Mouse (Mus musculus) embryonic facial prominence, embryonic 11.5 days (tissue): ENCODE results near the gene Rab43. TPM values are rescaled to one million over a fixed set of nuclear protein-coding genes. Genes with fewer than 3 reads are reported as not detected.
"Not testable (repeated sequence)": the region's sequence is repeated elsewhere in the genome, so short reads cannot be mapped to it uniquely, and the experiment has no call there.

Experiments used
- ATAC-seq: fragments of 200-750 bp; cut with Nextera tagmentation; replicated peaks from 2 replicates; pipeline ENCODE4 v1.8.0; 2017; ENCODE audit warnings: low read depth; ENCODE audit not compliant: insufficient number of reproducible peaks, low FRiP score, low TSS enrichment
- DNase-seq: peaks from one replicate; pipeline ENCODE4 v3.0.0-alpha.2; 2015; ENCODE audit warnings: low spot score
- H3K27ac ChIP-seq: fragments of 300-500 bp; sonication (generic); replicated peaks from 2 replicates; pipeline ENCODE4 v1.5.1; 2014; ENCODE audit warnings: mild to moderate bottlenecking, low read depth, low read length, control low read depth
- H3K27me3 ChIP-seq: fragments of 300-500 bp; sonication (generic); 2 replicates; pipeline ENCODE4 v1.6.1; 2014; ENCODE audit warnings: mild to moderate bottlenecking, low read length, moderate library complexity, mixed read lengths; ENCODE audit not compliant: control insufficient read depth, insufficient read depth
- H3K36me3 ChIP-seq: fragments of 300-500 bp; sonication (generic); replicated peaks from 2 replicates; pipeline ENCODE4 v1.6.1; 2014; ENCODE audit warnings: low read depth, mild to moderate bottlenecking, low read length, moderate library complexity, mixed read lengths; ENCODE audit not compliant: control insufficient read depth, insufficient read depth
- H3K4me1 ChIP-seq: fragments of 300-500 bp; sonication (generic); 2 replicates; pipeline ENCODE4 v1.6.1; 2014; ENCODE audit warnings: low read length, mixed read lengths; ENCODE audit not compliant: control insufficient read depth, insufficient read depth
- H3K4me2 ChIP-seq: fragments of 300-500 bp; sonication (generic); 2 replicates; pipeline ENCODE4 v1.6.1; 2014; ENCODE audit warnings: low read depth, mild to moderate bottlenecking, control low read depth, low read length, moderate library complexity
- H3K4me3 ChIP-seq: fragments of 300-500 bp; sonication (generic); 2 replicates; pipeline ENCODE4 v1.5.1; 2014; ENCODE audit warnings: low read depth, low read length, control low read depth
- H3K9ac ChIP-seq: fragments of 300-500 bp; sonication (generic); replicated peaks from 2 replicates; pipeline ENCODE4 v1.6.1; 2014; ENCODE audit warnings: mild to moderate bottlenecking, control low read depth, low read length
- H3K9me3 ChIP-seq: fragments of 300-500 bp; sonication (generic); replicated peaks from 2 replicates; pipeline ENCODE4 v1.6.1; 2016; ENCODE audit warnings: mild to moderate bottlenecking, low read length, inconsistent platforms, mixed read lengths; ENCODE audit not compliant: control insufficient read depth
- WGBS: fragments of 180-500 bp; shearing (Covaris S2); extraction: QIAGEN DNeasy Blood & Tissue Kit; methylation state at CpG from one replicate; pipeline ENCODE4 v1.1.7; 2014; 5-methylcytosine and 5-hydroxymethylcytosine counted together
- polyA plus RNA-seq: library from polyadenylated mRNA; unstranded; fragments of >200 nt; fragmentation: Nextera tagmentation; extraction: Ambion mirVana; gene quantifications from 2 replicates; pipeline ENCODE4 v1.2.1, GENCODE M21; 2014

Gene Rab43
- polyA plus RNA-seq, 1 experiment from 2014 or later: 7.3 TPM

- H3K36me3 ChIP-seq: no peaks in the 10 kb centered on the region
- no peaks in the 10 kb centered on the region for H3K4me1 ChIP-seq
- no peaks in the 10 kb centered on the region for H3K9me3 ChIP-seq
- H3K4me2 ChIP-seq: no peak overlapping the region
- ATAC-seq (no peak), DNase-seq (no peak)
- 78% methylated on average over 11 of the region's 11 CpGs for WGBS
- no peak overlapping the region for H3K9ac ChIP-seq
- H3K4me3 ChIP-seq: no peak overlapping the region
- H3K27ac ChIP-seq: no peak overlapping the region
- H3K27me3 ChIP-seq: no peaks in the 10 kb centered on the region
Measured at GRCm38 (mm10) chr6:87778294-87779173, 33.4 kb downstream of the Rab43 start.

GRCm38 (mm10) chr6:87777842-87778241, 34.1 kb downstream of the Rab43 start, which contains the start of gene Gp9:
Gene Gp9, plus strand, starts transcription at chr6:87778072.
- H3K27ac ChIP-seq: no peak within 1 kb of the TSS
- no peak for DNase-seq
- 78% methylated on average over 2 of the region's 2 CpGs for WGBS

DNA sequence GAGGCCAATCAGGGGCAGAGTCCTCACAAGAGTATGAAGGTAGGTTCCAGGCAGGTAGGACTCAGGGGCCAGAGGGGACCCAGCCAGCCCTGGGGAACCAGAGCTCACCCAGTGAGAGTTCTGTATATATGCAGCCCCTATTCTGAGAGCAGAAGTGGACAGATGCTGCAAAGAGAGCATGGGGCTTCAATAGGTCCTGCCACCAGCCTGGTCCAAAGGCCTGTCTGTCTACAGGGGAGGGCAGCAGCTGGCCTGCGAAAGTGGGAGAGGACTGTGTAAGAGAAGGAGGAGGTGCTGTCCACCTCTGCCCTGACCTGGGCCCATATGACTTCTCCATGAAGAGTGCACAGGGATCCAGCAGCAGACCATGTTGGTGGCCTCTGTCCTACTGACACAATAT, 35.3 kb downstream of the Rab43 start:
- Histone ChIP-seq H3K4me1 (no peaks in the 10 kb centered on the region), H3K27ac (no peak overlapping the region), H3K27me3 (no peaks in the 10 kb centered on the region), H3K4me2 (no peak overlapping the region), H3K4me3 (no peak overlapping the region), H3K9me3 (no peaks in the 10 kb centered on the region), H3K36me3 (no peaks in the 10 kb centered on the region), H3K9ac (no peak overlapping the region)
- DNase-seq: no peak
- no peak for ATAC-seq
- 82% methylated on average over 1 of the region's 1 CpGs for WGBS

More at GRCm38 (mm10) chr6:87777842-87778241, 34.1 kb downstream of the Rab43 start, which contains the start of gene Gp9:
- ATAC-seq: no peak
- Histone ChIP-seq H3K27me3 (no peaks in the 10 kb centered on the region), H3K36me3 (no peaks in the 10 kb centered on the region), H3K4me3 (no peak within 1 kb of the TSS), H3K9ac (no peak within 1 kb of the TSS), H3K9me3 (no peaks in the 10 kb centered on the region), H3K4me1 (no peaks in the 10 kb centered on the region), H3K4me2 (no peak within 1 kb of the TSS)

- no peaks in the 10 kb centered on the region for H3K4me1 ChIP-seq
- no peak overlapping the region for H3K4me2 ChIP-seq
- H3K27me3 ChIP-seq: no peaks in the 10 kb centered on the region
- no peak overlapping the region for H3K4me3 ChIP-seq
- no peak for ATAC-seq
- no peaks in the 10 kb centered on the region for H3K36me3 ChIP-seq
- DNase-seq: no peak
- no peaks in the 10 kb centered on the region for H3K9me3 ChIP-seq
- 77% methylated on average over 3 of the region's 3 CpGs for WGBS
- no peak overlapping the region for H3K27ac ChIP-seq
- no peak overlapping the region for H3K9ac ChIP-seq
Measured at GRCm38 (mm10) chr6:87775588-87776245, 36.2 kb downstream of the Rab43 start.

DNA sequence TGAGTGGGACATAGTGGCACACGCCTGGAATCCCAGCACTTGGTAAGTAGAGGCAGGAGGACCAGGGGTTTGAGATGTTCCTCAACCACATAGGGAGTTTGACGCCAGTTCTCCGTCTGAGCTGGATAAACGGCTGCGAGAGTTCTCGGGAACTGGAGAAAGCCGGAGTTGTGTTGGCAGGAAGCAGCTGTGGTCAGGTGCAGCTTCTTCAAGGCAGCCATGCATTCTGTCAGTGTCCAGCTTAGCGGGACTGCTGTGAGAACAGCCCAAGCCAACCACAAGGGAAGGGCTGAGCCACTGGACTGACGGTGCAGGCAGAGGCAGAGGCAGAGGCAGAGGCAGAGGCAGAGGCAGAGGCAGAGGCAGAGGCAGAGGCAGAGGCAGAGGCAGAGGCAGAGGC, 37.1 kb downstream of the Rab43 start:
- H3K27ac ChIP-seq: no peak overlapping the region
- no peaks in the 10 kb centered on the region for H3K27me3 ChIP-seq
- WGBS: 87% methylated on average over 9 of the region's 9 CpGs
- no peak overlapping the region for H3K9ac ChIP-seq
- no peak for DNase-seq
- no peaks in the 10 kb centered on the region for H3K36me3 ChIP-seq
- H3K9me3 ChIP-seq: no peaks in the 10 kb centered on the region
- no peaks in the 10 kb centered on the region for H3K4me1 ChIP-seq
- no peak overlapping the region for H3K4me2 ChIP-seq
- no peak for ATAC-seq
- no peak overlapping the region for H3K4me3 ChIP-seq

DNA sequence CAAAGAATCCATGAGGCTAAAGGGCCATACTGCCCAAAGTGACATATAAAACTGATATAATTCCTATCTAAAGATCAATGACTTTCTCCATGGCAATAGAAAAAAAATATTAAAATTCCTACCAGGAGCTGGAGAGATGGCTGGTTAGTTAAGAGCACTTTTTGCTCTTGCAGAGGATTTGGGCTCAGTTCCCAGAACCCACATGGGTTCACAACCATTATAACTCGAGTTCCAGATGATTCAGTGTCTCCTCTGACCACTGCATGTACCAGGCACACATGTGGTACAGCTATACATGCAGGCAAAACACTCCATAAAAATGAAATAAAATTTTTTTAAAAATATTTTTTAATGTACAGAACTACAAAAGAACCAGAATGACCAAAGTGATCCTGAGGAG, 37.5 kb downstream of the Rab43 start:
- DNase-seq (no peak), ATAC-seq (no peak)
- H3K36me3 ChIP-seq: no peaks in the 10 kb centered on the region
- no peak overlapping the region for H3K4me3 ChIP-seq
- no peaks in the 10 kb centered on the region for H3K27me3 ChIP-seq
- no peaks in the 10 kb centered on the region for H3K4me1 ChIP-seq
- no peak overlapping the region for H3K4me2 ChIP-seq
- H3K9ac ChIP-seq: no peak overlapping the region
- 56% methylated on average over 1 of the region's 1 CpGs for WGBS
- H3K9me3 ChIP-seq: no peaks in the 10 kb centered on the region
- no peak overlapping the region for H3K27ac ChIP-seq

- no peak for ATAC-seq
Measured at GRCm38 (mm10) chr6:87770626-87771025, 41.3 kb downstream of the Rab43 start.

GRCm38 (mm10) chr6:87764296-87764695, 47.7 kb downstream of the Rab43 start:
- not testable (repeated sequence) for H3K4me1 ChIP-seq
- 94% methylated on average over 2 of the region's 2 CpGs for WGBS

More at GRCm38 (mm10) chr6:87770626-87771025, 41.3 kb downstream of the Rab43 start:
- H3K9me3 ChIP-seq: no peaks in the 10 kb centered on the region
- no peak for DNase-seq
- H3K27me3 ChIP-seq: no peaks in the 10 kb centered on the region
- H3K36me3 ChIP-seq: no peaks in the 10 kb centered on the region
- H3K9ac ChIP-seq: no peak overlapping the region
- no peak overlapping the region for H3K27ac ChIP-seq
- H3K4me3 ChIP-seq: no peak overlapping the region
- no peak overlapping the region for H3K4me2 ChIP-seq
- H3K4me1 ChIP-seq: no peaks in the 10 kb centered on the region
- WGBS: 56% methylated on average over 8 of the region's 8 CpGs

More at GRCm38 (mm10) chr6:87764296-87764695, 47.7 kb downstream of the Rab43 start:
- H3K9ac ChIP-seq, DNase-seq, H3K4me3 ChIP-seq, H3K4me2 ChIP-seq, H3K27ac ChIP-seq, H3K9me3 ChIP-seq, H3K27me3 ChIP-seq, H3K36me3 ChIP-seq, ATAC-seq: not testable (repeated sequence)
